8 mouse cellular contexts compared by ENCODE assay signal in genomic region chr1:133164591-133165011, GRCm38 (mm10). TPM values are rescaled to one million over a fixed set of nuclear protein-coding genes. Genes with fewer than 3 reads are reported as not detected.
A peak's percentile ranks its signal among the peaks of the same experiment; 100 is the strongest.
DNase-seq lines count a peak whose midpoint lies in the region; ATAC-seq and TF ChIP-seq lines count a peak whose summit lies in the region.

No protein-coding gene starts in this region.

- no peak for DNase-seq in heart, adult 2 months
- peak; percentile 30 for DNase-seq in T-cell, adult 2 months (ENCODE audit: low spot score)
- peak; percentile 54 for DNase-seq in limb, embryonic 10.5 days (ENCODE audit: low spot score)
- DNase-seq in stomach, postnatal 0 days (ENCODE audit: low spot score) = peak; percentile 88
- no peak for DNase-seq in heart, adult 9 months (ENCODE audit: low spot score in 2 of 2)

- peak overlapping the region; percentile 92 for H3K4me2 ChIP-seq in heart, embryonic 13.5 days
- peak overlapping the region; percentile 95 for H3K4me2 ChIP-seq in stomach, postnatal 0 days (replicated peaks; ENCODE audit: low read depth)

- TF ChIP-seq EP300 in heart, adult 2 months (IDR thresholded peaks at IDR 0.05; ENCODE audit: insufficient read depth, low read depth, low read length) = no peak
- no peak for TF ChIP-seq EP300 in stomach, postnatal 0 days (optimal IDR thresholded peaks at IDR 0.05)

- no peak for ATAC-seq in heart, embryonic 13.5 days (ENCODE audit: extremely low read depth, insufficient number of reproducible peaks, low FRiP score, low TSS enrichment)
- ATAC-seq in granulocyte monocyte progenitor cell, adult 5-6 weeks (replicated peaks; ENCODE audit: poor library complexity, severe bottlenecking) = peak; percentile 29
- ATAC-seq in stomach, postnatal 0 days (ENCODE audit: low FRiP score, low TSS enrichment) = peak; percentile 69
- no peak for ATAC-seq in inflammation-experienced regulatory T-cells, adult 6 months

- H3K27ac ChIP-seq in heart, embryonic 13.5 days (replicated peaks) = no peak overlapping the region
- H3K27ac ChIP-seq in heart, adult 2 months = no peak overlapping the region
- no peak overlapping the region; the same call in 1 of the 2 replicates for H3K27ac ChIP-seq in limb, embryonic 10.5 days
- H3K27ac ChIP-seq in stomach, postnatal 0 days (replicated peaks) = peak overlapping the region; percentile 90

- no peak for TF ChIP-seq CTCF in heart, adult 2 months (IDR thresholded peaks at IDR 0.05)
- TF ChIP-seq CTCF in stomach, postnatal 0 days (IDR thresholded peaks at IDR 0.05; ENCODE audit: low read depth) = no peak

- no peaks in the 10 kb centered on the region for H3K9me3 ChIP-seq in heart, embryonic 13.5 days
- H3K9me3 ChIP-seq in limb, embryonic 10.5 days (replicated peaks) = no peaks in the 10 kb centered on the region
- no peaks in the 10 kb centered on the region for H3K9me3 ChIP-seq in stomach, postnatal 0 days (ENCODE audit: control insufficient read depth, low read length)

- intact Hi-C loops in heart, adult 2 months (cut with DNase I) = no loop called here

- peaks cover 27% of the 10 kb centered on the region for H3K4me1 ChIP-seq in heart, embryonic 13.5 days
- no peaks in the 10 kb centered on the region for H3K4me1 ChIP-seq in heart, adult 2 months (ENCODE audit: control insufficient read depth, insufficient read depth, low read length)
- peaks cover 22% of the 10 kb centered on the region for H3K4me1 ChIP-seq in limb, embryonic 10.5 days
- H3K4me1 ChIP-seq in stomach, postnatal 0 days (replicated peaks; ENCODE audit: control insufficient read depth, insufficient read depth) = no peaks in the 10 kb centered on the region

- WGBS in heart, embryonic 13.5 days = 0% methylated on average over 10 of the region's 10 CpGs
- 9% methylated on average over 10 of the region's 10 CpGs for WGBS in heart, adult 2 months
- WGBS in limb, embryonic 10.5 days = under 1% methylated on average over 10 of the region's 10 CpGs
- 8% methylated on average over 10 of the region's 10 CpGs for WGBS in stomach, postnatal 0 days

- H3K36me3 ChIP-seq in heart, embryonic 13.5 days = no peaks in the 10 kb centered on the region
- no peaks in the 10 kb centered on the region for H3K36me3 ChIP-seq in heart, adult 2 months (ENCODE audit: control insufficient read depth, insufficient read depth, low read length)
- H3K36me3 ChIP-seq in limb, embryonic 10.5 days = no peaks in the 10 kb centered on the region
- H3K36me3 ChIP-seq in stomach, postnatal 0 days (ENCODE audit: control insufficient read depth, insufficient read depth, low read length) = no peaks in the 10 kb centered on the region

- H3K27me3 ChIP-seq in heart, embryonic 13.5 days (replicated peaks) = peaks cover 92% of the 10 kb centered on the region
- peaks cover 12% of the 10 kb centered on the region for H3K27me3 ChIP-seq in heart, adult 2 months (ENCODE audit: control insufficient read depth, insufficient read depth, low read length)
- H3K27me3 ChIP-seq in limb, embryonic 10.5 days (ENCODE audit: low read depth, poor library complexity, severe bottlenecking) = peaks cover 94% of the 10 kb centered on the region
- H3K27me3 ChIP-seq in stomach, postnatal 0 days (ENCODE audit: control insufficient read depth, insufficient read depth, low read length) = no peaks in the 10 kb centered on the region; the same call in 1 of the 2 replicates

- TF ChIP-seq POLR2A in heart, adult 2 months (IDR thresholded peaks at IDR 0.05; ENCODE audit: insufficient read depth, low read depth, low read length) = no peak

- H3K4me3 ChIP-seq in heart, embryonic 13.5 days = peak overlapping the region; percentile 58
- no peak overlapping the region; the same call in 1 of the 2 replicates for H3K4me3 ChIP-seq in heart, adult 2 months
- peak overlapping the region; percentile 64 for H3K4me3 ChIP-seq in limb, embryonic 10.5 days
- peak overlapping the region; percentile 62 for H3K4me3 ChIP-seq in stomach, postnatal 0 days (ENCODE audit: low read depth, low read length)

- H3K79me2 ChIP-seq in heart, adult 2 months (replicated peaks; ENCODE audit: control insufficient read depth, insufficient read depth, low read length) = no peaks in the 10 kb centered on the region

- H3K9ac ChIP-seq in heart, embryonic 13.5 days = peak overlapping the region; percentile 80
- no peak overlapping the region for H3K9ac ChIP-seq in heart, adult 2 months (ENCODE audit: low read depth, low read length)
- H3K9ac ChIP-seq in stomach, postnatal 0 days (ENCODE audit: low read length) = peak overlapping the region; percentile 71; the same call in 1 of the 2 replicates

RNA-seq across cellular contexts. Expression of gene Plekha6, which starts 0.6 kb away (rescaled TPM):
- 10.6 and 10.7 TPM in 2 replicates for polyA plus RNA-seq in heart, embryonic 13.5 days (2015; fragmentation: Nextera tagmentation; extraction: Ambion mirVana)
- total RNA-seq in heart, adult 2 months (2021) = 10 to 100 TPM; 51.0 to 67.5 TPM
- polyA plus RNA-seq in heart, adult 2 months (2012; rRNA removed) = 55.2 and 81.4 TPM in 2 replicates
- total RNA-seq in granulocyte monocyte progenitor cell, adult 5-6 weeks (2014; fragmentation: Nextera tagmentation) = 0.32 and 1.7 TPM in 2 replicates
- total RNA-seq in granulocyte monocyte progenitor cell, adult 5-6 weeks (2017) = 0.65 TPM in 1 of 2 replicates, not detected in the other
- 1.4 and 2.3 TPM in 2 replicates for polyA plus RNA-seq in limb, embryonic 10.5 days (2016; fragmentation: Nextera tagmentation; extraction: Ambion mirVana)
- 11.1 and 12.1 TPM in 2 replicates for polyA plus RNA-seq in stomach, postnatal 0 days (2015; fragmentation: Nextera tagmentation; extraction: Ambion mirVana)
- polyA plus RNA-seq in inflammation-experienced regulatory T-cells, adult 6 months (2017; shearing (Covaris generic)) = under 1 TPM in 1 of 3 experiments, not detected in 2; 0.25 TPM

RNA-seq across cellular contexts. Expression of gene Ppp1r15b, which starts 33.7 kb away (rescaled TPM):
- 24.2 and 24.8 TPM in 2 replicates for polyA plus RNA-seq in heart, embryonic 13.5 days (2015; fragmentation: Nextera tagmentation; extraction: Ambion mirVana)
- total RNA-seq in heart, adult 2 months (2021) = 10 to 100 TPM; 21.5 to 22.8 TPM
- 8.6 and 12.8 TPM in 2 replicates for polyA plus RNA-seq in heart, adult 2 months (2012; rRNA removed)
- 52.3 and 53.9 TPM in 2 replicates for total RNA-seq in granulocyte monocyte progenitor cell, adult 5-6 weeks (2014; fragmentation: Nextera tagmentation)
- 75.7 and 78.5 TPM in 2 replicates for total RNA-seq in granulocyte monocyte progenitor cell, adult 5-6 weeks (2017)
- 52.3 and 52.7 TPM in 2 replicates for polyA plus RNA-seq in limb, embryonic 10.5 days (2016; fragmentation: Nextera tagmentation; extraction: Ambion mirVana)
- 20.7 and 22.3 TPM in 2 replicates for polyA plus RNA-seq in stomach, postnatal 0 days (2015; fragmentation: Nextera tagmentation; extraction: Ambion mirVana)
- 10 to 100 TPM; 20.8 to 26.0 (median 23.6) TPM for polyA plus RNA-seq in inflammation-experienced regulatory T-cells, adult 6 months (2017; shearing (Covaris generic))

Comparison
In these comparisons a context has a peak if more than half of its experiments do, and no peak if none do; other contexts are left out.
1. ATAC-seq: peak in granulocyte monocyte progenitor cell, adult 5-6 weeks (single experiment) and stomach, postnatal 0 days (single experiment); none in heart, embryonic 13.5 days (single experiment) and inflammation-experienced regulatory T-cells, adult 6 months (single experiment).
2. DNase-seq: peak in T-cell, adult 2 months (single experiment), limb, embryonic 10.5 days (single experiment) and stomach, postnatal 0 days (single experiment); none in heart, adult 2 months (0 of 2) and heart, adult 9 months (0 of 2).